Mouse (Mus musculus): ENCODE data around the gene Dip2c. TPM values are rescaled to one million over a fixed set of nuclear protein-coding genes. Genes with fewer than 3 reads are reported as not detected.
A peak's percentile ranks its signal among the peaks of the same experiment; 100 is the strongest.

Gene Dip2c
- polyA plus RNA-seq, 1 experiment from 2014 or later = 13.8 TPM

- Histone ChIP-seq H3K4me3 (ENCODE audit: low read depth, low read length) (no peak overlapping the region), H3K27me3 (ENCODE audit: control insufficient read depth, insufficient read depth, low read depth, low read length) (no peaks in the 10 kb centered on the region), H3K27ac (ENCODE audit: low read length) (no peak overlapping the region), H3K9ac (ENCODE audit: low read depth, low read length) (no peak overlapping the region), H3K9me3 (replicated peaks; ENCODE audit: control insufficient read depth, low read length, poor library complexity, severe bottlenecking) (no peaks in the 10 kb centered on the region), H3K4me2 (ENCODE audit: low read length) (no peak overlapping the region), H3K4me1 (ENCODE audit: control insufficient read depth, insufficient read depth, low read length) (peaks cover 12% of the 10 kb centered on the region; the same call in 1 of the 2 replicates), H3K36me3 (ENCODE audit: control insufficient read depth, insufficient read depth, low read length) (no peaks in the 10 kb centered on the region)
- ATAC-seq = 0 out of 2 replicates have a peak, but pooled peaks have one; percentile 27
- WGBS = 74% methylated on average over 2 of the region's 2 CpGs
These were observed 37.9 kb downstream of the Dip2c start for GRCm38 (mm10) chr13:9314099-9314712.

- Histone ChIP-seq H3K4me3 (ENCODE audit: low read depth, low read length) (no peak overlapping the region), H3K27me3 (ENCODE audit: control insufficient read depth, insufficient read depth, low read depth, low read length) (no peaks in the 10 kb centered on the region), H3K9me3 (replicated peaks; ENCODE audit: control insufficient read depth, low read length, poor library complexity, severe bottlenecking) (no peaks in the 10 kb centered on the region), H3K4me1 (ENCODE audit: control insufficient read depth, insufficient read depth, low read length) (peaks cover 12% of the 10 kb centered on the region; the same call in 1 of the 2 replicates), H3K4me2 (ENCODE audit: low read length) (no peak overlapping the region), H3K27ac (ENCODE audit: low read length) (no peak overlapping the region), H3K36me3 (ENCODE audit: control insufficient read depth, insufficient read depth, low read length) (no peaks in the 10 kb centered on the region), H3K9ac (ENCODE audit: low read depth, low read length) (no peak overlapping the region)
- ATAC-seq = no peak
- 74% methylated on average over 4 of the region's 4 CpGs for WGBS
These were observed 38.4 kb downstream of the Dip2c start for GRCm38 (mm10) chr13:9314713-9315112.

GRCm38 (mm10) chr13:9319745-9320144 is 43.4 kb downstream of the Dip2c start:
- H3K4me1 ChIP-seq (ENCODE audit: control insufficient read depth, insufficient read depth, low read length) = peaks cover 4% of the 10 kb centered on the region
- H3K36me3 ChIP-seq (ENCODE audit: control insufficient read depth, insufficient read depth, low read length) = no peaks in the 10 kb centered on the region
- H3K4me3 ChIP-seq (ENCODE audit: low read depth, low read length) = no peak overlapping the region
- no peak overlapping the region for H3K9ac ChIP-seq (ENCODE audit: low read depth, low read length)
- H3K27ac ChIP-seq (ENCODE audit: low read length) = no peak overlapping the region
- ATAC-seq = no peak
- no peaks in the 10 kb centered on the region for H3K27me3 ChIP-seq (ENCODE audit: control insufficient read depth, insufficient read depth, low read depth, low read length)
- no peak overlapping the region for H3K4me2 ChIP-seq (ENCODE audit: low read length)
- 88% methylated on average over 2 of the region's 2 CpGs for WGBS
- H3K9me3 ChIP-seq (replicated peaks; ENCODE audit: control insufficient read depth, low read length, poor library complexity, severe bottlenecking) = no peaks in the 10 kb centered on the region

- H3K4me1 ChIP-seq (ENCODE audit: control insufficient read depth, insufficient read depth, low read length) = peaks cover 5% of the 10 kb centered on the region; the same call in 1 of the 2 replicates
- no peaks in the 10 kb centered on the region for H3K9me3 ChIP-seq (replicated peaks; ENCODE audit: control insufficient read depth, low read length, poor library complexity, severe bottlenecking)
- ATAC-seq = no peak
- H3K27ac ChIP-seq (ENCODE audit: low read length) = no peak overlapping the region
- no peak overlapping the region for H3K4me3 ChIP-seq (ENCODE audit: low read depth, low read length)
- H3K27me3 ChIP-seq (ENCODE audit: control insufficient read depth, insufficient read depth, low read depth, low read length) = no peaks in the 10 kb centered on the region
- 88% methylated on average over 1 of the region's 1 CpGs for WGBS
- no peak overlapping the region for H3K9ac ChIP-seq (ENCODE audit: low read depth, low read length)
- H3K36me3 ChIP-seq (ENCODE audit: control insufficient read depth, insufficient read depth, low read length) = no peaks in the 10 kb centered on the region
- H3K4me2 ChIP-seq (ENCODE audit: low read length) = no peak overlapping the region
These were observed 48.9 kb downstream of the Dip2c start for GRCm38 (mm10) chr13:9325262-9325661.

- Histone ChIP-seq H3K4me2 (ENCODE audit: low read length) (no peak overlapping the region), H3K9me3 (replicated peaks; ENCODE audit: control insufficient read depth, low read length, poor library complexity, severe bottlenecking) (no peaks in the 10 kb centered on the region), H3K4me1 (ENCODE audit: control insufficient read depth, insufficient read depth, low read length) (peaks cover 5% of the 10 kb centered on the region; the same call in 1 of the 2 replicates), H3K36me3 (ENCODE audit: control insufficient read depth, insufficient read depth, low read length) (no peaks in the 10 kb centered on the region), H3K27ac (ENCODE audit: low read length) (no peak overlapping the region), H3K27me3 (ENCODE audit: control insufficient read depth, insufficient read depth, low read depth, low read length) (no peaks in the 10 kb centered on the region), H3K4me3 (ENCODE audit: low read depth, low read length) (no peak overlapping the region), H3K9ac (ENCODE audit: low read depth, low read length) (no peak overlapping the region)
- ATAC-seq = peak; percentile 47; the same call in 1 of the 2 replicates
- 46% methylated on average over 1 of the region's 1 CpGs for WGBS
These were observed 53.1 kb downstream of the Dip2c start for GRCm38 (mm10) chr13:9329307-9329915.

- Histone ChIP-seq H3K9ac (ENCODE audit: low read depth, low read length) (no peak overlapping the region), H3K36me3 (ENCODE audit: control insufficient read depth, insufficient read depth, low read length) (no peaks in the 10 kb centered on the region), H3K4me1 (ENCODE audit: control insufficient read depth, insufficient read depth, low read length) (peaks cover 5% of the 10 kb centered on the region), H3K27me3 (ENCODE audit: control insufficient read depth, insufficient read depth, low read depth, low read length) (no peaks in the 10 kb centered on the region), H3K27ac (ENCODE audit: low read length) (no peak overlapping the region), H3K9me3 (replicated peaks; ENCODE audit: control insufficient read depth, low read length, poor library complexity, severe bottlenecking) (no peaks in the 10 kb centered on the region), H3K4me2 (ENCODE audit: low read length) (no peak overlapping the region), H3K4me3 (ENCODE audit: low read depth, low read length) (no peak overlapping the region)
- no peak for ATAC-seq
These were observed 56.9 kb downstream of the Dip2c start for GRCm38 (mm10) chr13:9333187-9333586.

- ATAC-seq = no peak
- 98% methylated on average over 4 of the region's 4 CpGs for WGBS
- no peak overlapping the region for H3K27ac ChIP-seq (ENCODE audit: low read length)
These were observed 64.0 kb downstream of the Dip2c start for GRCm38 (mm10) chr13:9340293-9340692.

GRCm38 (mm10) chr13:9342696-9343095 is 66.4 kb downstream of the Dip2c start:
- Histone ChIP-seq H3K36me3 (ENCODE audit: control insufficient read depth, insufficient read depth, low read length) (no peaks in the 10 kb centered on the region), H3K4me2 (ENCODE audit: low read length) (no peak overlapping the region), H3K4me3 (ENCODE audit: low read depth, low read length) (no peak overlapping the region), H3K4me1 (ENCODE audit: control insufficient read depth, insufficient read depth, low read length) (no peaks in the 10 kb centered on the region), H3K9ac (ENCODE audit: low read depth, low read length) (no peak overlapping the region), H3K27me3 (ENCODE audit: control insufficient read depth, insufficient read depth, low read depth, low read length) (no peaks in the 10 kb centered on the region), H3K27ac (ENCODE audit: low read length) (no peak overlapping the region), H3K9me3 (replicated peaks; ENCODE audit: control insufficient read depth, low read length, poor library complexity, severe bottlenecking) (no peaks in the 10 kb centered on the region)
- 94% methylated on average over 1 of the region's 1 CpGs for WGBS
- ATAC-seq = no peak

More at GRCm38 (mm10) chr13:9340293-9340692, 64.0 kb downstream of the Dip2c start:
- Histone ChIP-seq H3K36me3 (ENCODE audit: control insufficient read depth, insufficient read depth, low read length) (no peaks in the 10 kb centered on the region), H3K9ac (ENCODE audit: low read depth, low read length) (no peak overlapping the region), H3K27me3 (ENCODE audit: control insufficient read depth, insufficient read depth, low read depth, low read length) (no peaks in the 10 kb centered on the region), H3K4me2 (ENCODE audit: low read length) (no peak overlapping the region), H3K4me3 (ENCODE audit: low read depth, low read length) (no peak overlapping the region), H3K4me1 (ENCODE audit: control insufficient read depth, insufficient read depth, low read length) (no peaks in the 10 kb centered on the region), H3K9me3 (replicated peaks; ENCODE audit: control insufficient read depth, low read length, poor library complexity, severe bottlenecking) (no peaks in the 10 kb centered on the region)

GRCm38 (mm10) chr13:9347448-9347847 is 71.1 kb downstream of the Dip2c start:
- no peak for ATAC-seq
- H3K4me3 ChIP-seq (ENCODE audit: low read depth, low read length) = no peak overlapping the region
- 89% methylated on average over 3 of the region's 3 CpGs for WGBS
- H3K9ac ChIP-seq (ENCODE audit: low read depth, low read length) = no peak overlapping the region
- H3K27me3 ChIP-seq (ENCODE audit: control insufficient read depth, insufficient read depth, low read depth, low read length) = no peaks in the 10 kb centered on the region
- H3K9me3 ChIP-seq (replicated peaks; ENCODE audit: control insufficient read depth, low read length, poor library complexity, severe bottlenecking) = no peaks in the 10 kb centered on the region
- H3K4me2 ChIP-seq (ENCODE audit: low read length) = no peak overlapping the region
- H3K4me1 ChIP-seq (ENCODE audit: control insufficient read depth, insufficient read depth, low read length) = peaks cover 3% of the 10 kb centered on the region; the same call in 1 of the 2 replicates
- H3K36me3 ChIP-seq (ENCODE audit: control insufficient read depth, insufficient read depth, low read length) = no peaks in the 10 kb centered on the region
- no peak overlapping the region for H3K27ac ChIP-seq (ENCODE audit: low read length)
